ENCODE assay signal across 16 mouse cellular contexts in the genomic region with DNA sequence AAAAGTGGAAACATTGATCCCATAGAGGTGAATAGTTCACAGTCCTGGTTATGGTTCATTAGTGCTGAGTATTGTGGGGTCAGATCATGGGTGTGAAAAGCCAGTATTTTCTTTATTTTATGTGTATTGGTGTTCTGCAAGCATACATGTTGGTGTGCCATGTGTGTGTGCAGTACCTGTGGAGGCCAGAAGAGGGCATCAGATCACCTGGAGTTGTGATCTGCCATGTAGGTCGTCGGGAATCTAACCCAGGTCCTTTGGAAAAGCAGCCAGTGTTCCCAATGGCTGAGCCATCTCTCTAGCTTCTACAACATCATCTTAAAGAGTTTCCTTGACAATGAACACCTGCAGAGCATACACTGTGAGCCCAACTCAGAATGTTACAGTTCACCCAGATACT. TPM values are rescaled to one million over a fixed set of nuclear protein-coding genes. Genes with fewer than 3 reads are reported as not detected.
A peak's percentile ranks its signal among the peaks of the same experiment; 100 is the strongest.
DNase-seq lines count a peak whose midpoint lies in the region; ATAC-seq and TF ChIP-seq lines count a peak whose summit lies in the region.
"Had no signal": no experiment of that assay in that cellular context is flagged by ENCODE, and none has a peak within 500 bp of the region (broad histone marks: within the 10 kb centered on the region; RNA-seq: fewer than 3 reads in every experiment).

No protein-coding gene starts in this region.

- no peaks in the 10 kb centered on the region for H3K4me1 ChIP-seq in forebrain, embryonic 11.5 days (replicated peaks; ENCODE audit: control insufficient read depth, insufficient read depth, low read length)
- no peaks in the 10 kb centered on the region for H3K4me1 ChIP-seq in forebrain, embryonic 13.5 days
- no peaks in the 10 kb centered on the region for H3K4me1 ChIP-seq in bone marrow, adult 2 months (ENCODE audit: control insufficient read depth, insufficient read depth, low read length)
- H3K4me1 ChIP-seq in kidney, embryonic 15.5 days = 0 out of 2 replicates have a peak, but pooled peaks cover 2% of the 10 kb centered on the region
- H3K4me1 ChIP-seq: megakaryocyte, embryonic 14.5 days had no signal

- no peak overlapping the region for H3K9ac ChIP-seq in forebrain, embryonic 11.5 days (ENCODE audit: low read length)
- H3K9ac ChIP-seq in forebrain, embryonic 13.5 days = no peak overlapping the region
- H3K9ac ChIP-seq in kidney, embryonic 15.5 days = no peak overlapping the region

- H3K4me3 ChIP-seq in forebrain, embryonic 11.5 days (ENCODE audit: low read depth, low read length) = no peak overlapping the region
- H3K4me3 ChIP-seq in forebrain, embryonic 13.5 days = no peak overlapping the region
- H3K4me3 ChIP-seq in left cerebral cortex, adult 2 months = no peak overlapping the region
- no peak overlapping the region for H3K4me3 ChIP-seq in bone marrow, adult 2 months (replicated peaks; ENCODE audit: control insufficient read depth, low read depth, low read length)
- H3K4me3 ChIP-seq in kidney, embryonic 15.5 days (replicated peaks) = no peak overlapping the region
- H3K4me3 ChIP-seq: erythroblast, embryonic 14.5 days; megakaryocyte, embryonic 14.5 days had no signal

- no peak for TF ChIP-seq POLR2A in bone marrow, adult 2 months (IDR thresholded peaks at IDR 0.05; ENCODE audit: borderline replicate concordance, control insufficient read depth, low read depth, low read length)

- no peaks in the 10 kb centered on the region; the same call in 1 of the 2 replicates for H3K9me3 ChIP-seq in forebrain, embryonic 11.5 days (ENCODE audit: control insufficient read depth, low read length)
- 0 out of 2 replicates have a peak, but pooled peaks cover 3% of the 10 kb centered on the region for H3K9me3 ChIP-seq in forebrain, embryonic 13.5 days (replicated peaks)
- H3K9me3 ChIP-seq in kidney, embryonic 15.5 days (replicated peaks) = no peaks in the 10 kb centered on the region

- intact Hi-C loops in left cerebral cortex, adult 2 months (cut with DNase I) = no loop called here
- intact Hi-C loops in left cerebral cortex, postnatal 10 days (cut with DNase I) = no loop called here

- no peak overlapping the region for H3K27ac ChIP-seq in forebrain, embryonic 11.5 days (ENCODE audit: low read depth, low read length)
- no peak overlapping the region for H3K27ac ChIP-seq in forebrain, embryonic 13.5 days
- no peak overlapping the region for H3K27ac ChIP-seq in left cerebral cortex, adult 2 months
- H3K27ac ChIP-seq in bone marrow, adult 2 months (ENCODE audit: control insufficient read depth, insufficient read depth, low read depth, low read length, poor library complexity) = no peak overlapping the region
- no peak overlapping the region for H3K27ac ChIP-seq in kidney, embryonic 15.5 days

- DNase-seq in forebrain, embryonic 11.5 days (ENCODE audit: low spot score) = peak; percentile 39
- DNase-seq in left cerebral cortex, adult 2 months (ENCODE audit: extremely low spot score in 1 of 2, low spot score in 2 of 2) = no peak
- no peak for DNase-seq in left cerebral cortex, postnatal 10 days (ENCODE audit: extremely low spot score in 1 of 2, low spot score in 2 of 2)
- DNase-seq in A20 (ENCODE audit: low read depth, low spot score) = peak; percentile 10
- DNase-seq in urinary bladder, postnatal 4 days (ENCODE audit: low spot score in 2 of 2) = no peak
- DNase-seq: cerebellum, adult 18-20 months; kidney, postnatal 14 days; lung, postnatal 14 days; thymus, postnatal 14 days had no signal

- peak; percentile 11 for TF ChIP-seq CTCF in left cerebral cortex, adult 2 months (IDR thresholded peaks at IDR 0.05)
- TF ChIP-seq CTCF in bone marrow, adult 2 months (IDR thresholded peaks at IDR 0.05; ENCODE audit: control insufficient read depth, insufficient read depth, low read length) = peak; percentile 14; the same call in 1 of the 2 replicates

- H3K27me3 ChIP-seq in forebrain, embryonic 11.5 days (ENCODE audit: control insufficient read depth, insufficient read depth, low read length) = no peaks in the 10 kb centered on the region
- H3K27me3 ChIP-seq in forebrain, embryonic 13.5 days = no peaks in the 10 kb centered on the region
- no peaks in the 10 kb centered on the region for H3K27me3 ChIP-seq in kidney, embryonic 15.5 days
- H3K27me3 ChIP-seq: megakaryocyte, embryonic 14.5 days had no signal

- WGBS in forebrain, embryonic 11.5 days = 84% methylated on average over 2 of the region's 2 CpGs
- WGBS in forebrain, embryonic 13.5 days = 74% methylated on average over 2 of the region's 2 CpGs
- WGBS in bone marrow, adult 2 months = 84% methylated on average over 2 of the region's 2 CpGs
- 82% methylated on average over 2 of the region's 2 CpGs for WGBS in kidney, embryonic 15.5 days

- H3K4me2 ChIP-seq in forebrain, embryonic 11.5 days (ENCODE audit: low read depth, low read length, severe bottlenecking) = no peak overlapping the region
- no peak overlapping the region for H3K4me2 ChIP-seq in forebrain, embryonic 13.5 days
- no peak overlapping the region for H3K4me2 ChIP-seq in kidney, embryonic 15.5 days

- H3K36me3 ChIP-seq in forebrain, embryonic 11.5 days (ENCODE audit: control insufficient read depth, insufficient read depth, low read length) = no peaks in the 10 kb centered on the region
- H3K36me3 ChIP-seq in forebrain, embryonic 13.5 days (ENCODE audit: poor library complexity, severe bottlenecking) = no peaks in the 10 kb centered on the region
- no peaks in the 10 kb centered on the region for H3K36me3 ChIP-seq in kidney, embryonic 15.5 days

- no peak for ATAC-seq in forebrain, embryonic 11.5 days (replicated peaks; ENCODE audit: low FRiP score)
- no peak for ATAC-seq in forebrain, embryonic 13.5 days
- ATAC-seq in kidney, embryonic 15.5 days (replicated peaks; ENCODE audit: low FRiP score) = no peak
- ATAC-seq: intestine, embryonic 16.5 days; midbrain, embryonic 16.5 days had no signal

RNA-seq across cellular contexts. Expression of gene Slc7a1, which starts 45.3 kb away (rescaled TPM):
- 28.1 and 32.9 TPM in 2 replicates for polyA plus RNA-seq in forebrain, embryonic 11.5 days (2014; fragmentation: Nextera tagmentation; extraction: Ambion mirVana)
- polyA plus RNA-seq in forebrain, embryonic 13.5 days (2015; fragmentation: Nextera tagmentation; extraction: Ambion mirVana) = 24.4 and 27.2 TPM in 2 replicates
- 10 to 100 TPM; 27.3 to 28.7 TPM for total RNA-seq in left cerebral cortex, adult 2 months (2021)
- 10 to 100 TPM; 70.9 to 74.5 TPM for total RNA-seq in left cerebral cortex, postnatal 10 days (2021)
- polyA plus RNA-seq in bone marrow, adult 2 months (2011; ENCODE audit: insufficient read depth, insufficient read length, low replicate concordance, missing spikeins) = 10.6 and 12.2 TPM in 2 replicates
- 21.0 and 21.7 TPM in 2 replicates for polyA plus RNA-seq in kidney, embryonic 15.5 days (2015; fragmentation: Nextera tagmentation; extraction: Ambion mirVana)

Comparison
In these comparisons a context has a peak if more than half of its experiments do, and no peak if none do; other contexts are left out.
1. DNase-seq: peak in forebrain, embryonic 11.5 days (single experiment) and A20 (single experiment); none in left cerebral cortex, adult 2 months (0 of 2), left cerebral cortex, postnatal 10 days (0 of 2) and urinary bladder, postnatal 4 days (0 of 2).